Mouse (Mus musculus): ENCODE results near the gene Rap1gap2.

DNA sequence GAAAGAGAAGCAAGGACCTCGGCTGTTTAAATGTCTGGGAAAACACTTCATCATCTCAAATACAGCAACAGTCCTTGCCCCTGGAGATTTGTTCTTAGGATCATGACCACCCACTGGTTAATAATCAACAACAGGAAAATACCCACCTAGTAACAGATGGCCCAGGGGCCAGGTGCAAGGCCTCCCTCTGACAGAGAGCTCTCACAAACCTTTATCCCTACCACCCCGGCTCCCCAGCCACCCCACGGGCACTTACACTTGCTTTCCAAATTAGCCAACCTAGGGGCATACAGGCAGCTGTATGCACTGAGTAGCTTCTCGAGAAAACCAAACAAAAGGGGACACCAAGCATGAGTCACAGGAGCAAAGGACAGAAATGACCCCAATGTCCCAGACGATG, 121.5 kb downstream of the Rap1gap2 start:
- TF ChIP-seq CTCF (IDR thresholded peaks at IDR 0.05; ENCODE audit: insufficient read depth, low read length) (no peak), POLR2A (IDR thresholded peaks at IDR 0.05; ENCODE audit: borderline replicate concordance, extremely low read depth, low read depth, low read length) (no peak)
